Mouse (Mus musculus): ENCODE results near the gene Ccl28.
A peak's percentile ranks its signal among the peaks of the same experiment; 100 is the strongest.
"Not testable (repeated sequence)": the region's sequence is repeated elsewhere in the genome, so short reads cannot be mapped to it uniquely, and the experiment has no call there.

The Ccl28 gene

GRCm38 (mm10) chr13:119648891-119649698, 25.5 kb downstream of the Ccl28 start:
- no peak for DNase-seq (ENCODE audit: low spot score)

- no peak for DNase-seq (ENCODE audit: low spot score)
Observed at GRCm38 (mm10) chr13:119649699-119650046, 26.1 kb downstream of the Ccl28 start.

GRCm38 (mm10) chr13:119654734-119655133, 31.1 kb downstream of the Ccl28 start:
- DNase-seq (ENCODE audit: low spot score), result no peak

DNA sequence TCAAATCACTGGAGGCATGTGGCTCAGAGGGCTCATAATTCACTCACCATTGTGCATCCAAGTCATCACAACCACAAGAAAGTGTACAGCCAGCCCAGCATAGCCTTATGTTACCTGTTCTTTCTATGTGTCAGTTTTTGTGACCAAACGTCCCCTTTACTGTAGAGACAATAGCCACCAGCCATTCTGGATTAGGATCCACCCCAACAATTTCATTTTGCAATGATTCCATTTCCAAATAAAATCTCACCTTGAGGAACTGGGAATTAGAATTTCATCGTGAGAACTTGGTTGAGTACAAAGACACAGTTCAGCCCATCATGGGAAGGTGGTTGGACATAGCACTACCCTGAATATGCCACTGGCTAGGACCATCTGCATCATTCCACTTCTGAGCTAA, 32.6 kb downstream of the Ccl28 start:
- no peak for DNase-seq (ENCODE audit: low spot score)

- no peak for DNase-seq (ENCODE audit: low spot score)
Observed at GRCm38 (mm10) chr13:119656846-119657416, 33.3 kb downstream of the Ccl28 start.

DNA sequence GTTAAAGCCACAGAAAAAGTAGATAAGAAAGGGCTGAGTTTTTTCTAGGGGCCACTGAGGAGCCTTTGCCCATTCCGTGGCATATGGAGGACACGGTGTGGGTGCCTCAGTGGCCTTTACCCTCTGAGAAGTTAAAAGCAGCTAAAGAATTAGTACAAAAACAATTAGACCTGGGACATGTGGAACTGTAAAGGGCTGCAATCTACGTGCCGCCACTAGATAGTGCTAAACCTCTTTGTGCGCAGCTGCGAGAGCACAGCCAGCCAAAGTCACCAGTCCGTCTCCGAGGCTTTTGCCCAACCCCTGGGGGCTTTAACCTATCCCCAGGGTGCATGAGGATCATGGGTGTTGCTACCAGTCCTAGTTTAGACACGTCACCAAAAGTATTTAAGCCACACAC, 37.8 kb downstream of the Ccl28 start:
- DNase-seq (ENCODE audit: low spot score), result not testable (repeated sequence)

GRCm38 (mm10) chr13:119678794-119679193, 55.2 kb downstream of the Ccl28 start:
- no peak for DNase-seq (ENCODE audit: low spot score)

DNA sequence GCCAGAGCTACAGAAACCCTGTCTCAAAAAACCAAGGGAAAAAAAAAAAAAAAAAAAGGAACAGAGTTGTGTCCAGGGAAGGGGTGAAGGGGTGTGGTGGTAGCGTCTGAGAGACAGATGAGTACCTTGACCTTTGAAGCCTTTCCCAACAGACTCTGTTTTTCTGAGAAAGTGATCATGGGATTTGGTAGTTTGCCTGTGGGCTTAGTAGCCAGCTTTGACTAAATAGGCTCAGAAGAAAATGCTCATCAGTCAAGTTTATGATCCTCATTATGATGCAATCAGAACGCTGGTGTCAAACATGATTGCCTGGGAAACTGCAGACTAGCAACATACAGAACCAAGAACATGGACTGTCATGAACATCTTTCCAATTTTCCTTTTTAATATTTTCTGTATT, 56.1 kb downstream of the Ccl28 start:
- DNase-seq (ENCODE audit: low spot score), result no peak

DNA sequence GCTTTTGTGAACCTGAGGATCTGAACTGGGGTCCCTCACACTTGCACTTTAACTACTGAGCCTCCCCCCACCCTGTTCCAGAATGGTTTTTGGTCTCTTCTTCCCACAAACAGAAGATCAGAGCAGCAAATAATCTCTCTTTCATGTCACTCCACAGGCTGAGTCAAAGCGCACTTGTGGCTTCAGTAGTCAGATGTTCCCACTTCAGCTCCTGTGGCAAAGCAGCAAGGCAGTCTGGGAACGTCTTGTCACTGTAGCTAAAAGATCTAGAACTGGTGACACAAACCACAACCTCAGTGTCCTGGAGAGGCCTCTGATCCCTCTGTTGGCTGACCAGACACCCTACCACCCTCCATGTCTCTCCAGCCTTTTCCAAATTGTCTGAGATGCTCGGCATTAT, 57.5 kb downstream of the Ccl28 start:
- no peak for DNase-seq (ENCODE audit: low spot score)

DNA sequence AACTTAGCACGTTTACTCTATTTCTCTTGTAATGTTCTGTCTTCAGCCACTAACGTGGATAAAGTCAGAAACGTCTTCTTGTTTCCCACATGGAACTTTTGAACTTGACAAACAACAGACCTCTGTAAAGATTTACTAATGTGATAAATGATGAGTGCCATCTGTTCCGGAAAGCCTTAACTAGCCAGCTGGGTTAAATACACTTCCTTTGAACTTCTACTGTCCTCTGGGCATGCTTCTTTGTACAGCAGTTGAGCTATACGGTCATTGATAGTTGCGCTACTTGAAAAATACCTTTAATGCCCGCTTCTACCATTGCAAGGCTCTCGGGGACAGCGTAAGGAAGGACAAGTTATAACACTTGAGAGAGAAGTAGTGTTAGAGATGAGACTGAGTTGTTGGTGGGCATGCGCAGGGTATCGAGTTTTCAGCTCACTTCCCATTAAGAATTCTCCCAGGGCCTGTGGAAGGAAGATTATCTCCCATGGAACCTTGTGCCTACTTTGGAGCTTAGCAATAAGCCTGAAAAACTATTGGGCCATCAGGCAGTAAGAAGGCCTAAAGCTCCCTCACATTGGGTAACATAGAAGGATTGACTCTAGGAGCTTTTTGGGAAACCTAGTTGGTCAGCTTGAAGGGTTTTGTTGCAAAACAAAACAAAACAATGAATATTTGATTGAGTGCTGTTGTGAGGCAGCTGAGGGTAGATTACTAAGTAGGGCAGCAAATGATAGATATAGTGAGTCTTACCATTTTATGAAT, 61.0 kb downstream of the Ccl28 start:
- DNase-seq (ENCODE audit: low spot score), result peak; percentile 46

GRCm38 (mm10) chr13:119689709-119690038, 66.1 kb downstream of the Ccl28 start:
- DNase-seq (ENCODE audit: low spot score), result no peak

- DNase-seq (ENCODE audit: low spot score), result peak; percentile 100
Observed at GRCm38 (mm10) chr13:119690039-119690728, 66.6 kb downstream of the Ccl28 start, which contains the start of gene Hmgcs1. TSS of gene Hmgcs1 (plus strand) at chr13:119690379.

DNA sequence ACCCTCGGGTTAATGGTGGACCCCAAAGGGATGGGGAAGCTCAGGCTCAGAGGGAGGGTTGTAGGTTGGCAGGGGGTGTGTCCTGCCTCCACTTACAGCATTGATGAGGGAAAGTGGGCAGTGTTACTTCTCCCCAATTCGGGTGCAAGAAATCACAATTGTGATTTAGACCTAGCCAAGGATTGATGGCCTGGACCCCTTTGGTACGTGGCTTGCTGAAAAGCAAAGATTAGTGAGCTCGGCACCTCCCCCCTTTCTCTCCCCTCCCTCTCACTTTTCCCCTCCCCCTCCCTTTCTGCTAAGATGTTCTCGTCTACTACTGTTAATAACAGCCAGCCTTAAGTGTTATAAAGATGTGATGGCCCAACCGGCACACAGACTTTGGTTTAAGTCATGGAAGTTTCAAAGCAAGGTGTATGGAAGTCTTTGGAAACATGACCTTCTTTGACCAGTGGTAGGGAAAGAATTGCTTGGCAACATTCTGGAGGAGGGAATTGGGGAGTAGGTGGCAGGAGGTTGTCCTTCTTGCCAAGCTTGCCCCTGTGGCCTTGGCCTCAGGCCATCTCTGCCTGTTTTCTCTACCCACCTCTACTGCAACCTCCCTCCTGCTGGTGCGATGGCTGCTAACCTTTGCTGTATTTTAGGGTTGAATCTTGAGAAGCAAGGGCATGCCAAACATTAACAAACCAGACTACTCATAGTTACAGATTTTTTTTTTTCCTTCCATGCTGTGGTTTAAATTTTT, 67.4 kb downstream of the Ccl28 start:
- peak; percentile 53 for DNase-seq (ENCODE audit: low spot score)

GRCm38 (mm10) chr13:119691958-119692357, 68.3 kb downstream of the Ccl28 start:
- DNase-seq (ENCODE audit: low spot score), result not testable (repeated sequence)

DNA sequence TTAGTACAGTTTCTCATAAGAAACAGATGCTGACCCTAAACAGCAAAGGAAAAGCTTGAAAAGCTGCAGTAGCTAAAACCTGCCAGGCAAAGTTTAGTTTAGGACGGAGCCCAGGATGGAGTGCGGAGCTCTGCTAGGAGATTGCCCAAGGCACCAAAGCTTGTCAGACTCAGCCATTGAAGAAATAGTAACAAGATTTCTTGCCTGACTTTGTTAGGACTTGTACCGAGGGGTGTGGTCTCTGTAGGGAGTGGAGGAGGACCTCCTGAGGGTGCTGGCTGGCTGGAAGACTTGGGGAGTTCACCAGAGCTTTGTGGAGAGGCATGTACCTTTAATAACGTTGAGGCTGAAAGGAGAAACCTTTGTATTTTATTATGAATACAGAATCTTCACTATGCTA, 72.1 kb downstream of the Ccl28 start:
- DNase-seq (ENCODE audit: low spot score), result no peak

- DNase-seq (ENCODE audit: low spot score), result no peak
Observed at GRCm38 (mm10) chr13:119696496-119696895, 72.9 kb downstream of the Ccl28 start.

DNA sequence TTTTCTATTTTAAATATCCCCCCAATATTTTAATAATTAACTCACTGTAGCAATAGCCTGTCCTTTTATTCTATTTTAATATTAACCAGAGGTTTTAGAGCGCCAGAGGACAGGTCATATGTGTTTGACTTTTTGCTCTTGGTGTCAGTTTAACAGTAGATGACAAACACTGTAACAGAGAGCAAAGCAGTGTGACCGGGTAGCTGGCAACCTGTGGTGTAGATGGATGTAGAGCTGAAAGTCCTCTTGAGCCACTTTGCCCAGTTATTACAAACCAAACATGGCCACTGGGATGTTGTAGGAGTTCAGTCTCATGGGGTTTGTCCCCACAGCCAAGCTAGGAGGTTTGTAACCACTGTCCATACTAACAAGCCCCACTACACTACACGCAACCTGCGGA, 74.8 kb downstream of the Ccl28 start:
- DNase-seq (ENCODE audit: low spot score), result no peak

All from embryo, embryonic 10.5 days (tissue).